Mouse (Mus musculus) lung, postnatal 14 days (tissue): ENCODE measurements around the gene Hs3st3a1.
A peak's percentile ranks its signal among the peaks of the same experiment; 100 is the strongest.

Source experiments
- DNase-seq: peaks from one replicate; pipeline ENCODE4 v3.0.0; 2021

Gene Hs3st3a1

DNA sequence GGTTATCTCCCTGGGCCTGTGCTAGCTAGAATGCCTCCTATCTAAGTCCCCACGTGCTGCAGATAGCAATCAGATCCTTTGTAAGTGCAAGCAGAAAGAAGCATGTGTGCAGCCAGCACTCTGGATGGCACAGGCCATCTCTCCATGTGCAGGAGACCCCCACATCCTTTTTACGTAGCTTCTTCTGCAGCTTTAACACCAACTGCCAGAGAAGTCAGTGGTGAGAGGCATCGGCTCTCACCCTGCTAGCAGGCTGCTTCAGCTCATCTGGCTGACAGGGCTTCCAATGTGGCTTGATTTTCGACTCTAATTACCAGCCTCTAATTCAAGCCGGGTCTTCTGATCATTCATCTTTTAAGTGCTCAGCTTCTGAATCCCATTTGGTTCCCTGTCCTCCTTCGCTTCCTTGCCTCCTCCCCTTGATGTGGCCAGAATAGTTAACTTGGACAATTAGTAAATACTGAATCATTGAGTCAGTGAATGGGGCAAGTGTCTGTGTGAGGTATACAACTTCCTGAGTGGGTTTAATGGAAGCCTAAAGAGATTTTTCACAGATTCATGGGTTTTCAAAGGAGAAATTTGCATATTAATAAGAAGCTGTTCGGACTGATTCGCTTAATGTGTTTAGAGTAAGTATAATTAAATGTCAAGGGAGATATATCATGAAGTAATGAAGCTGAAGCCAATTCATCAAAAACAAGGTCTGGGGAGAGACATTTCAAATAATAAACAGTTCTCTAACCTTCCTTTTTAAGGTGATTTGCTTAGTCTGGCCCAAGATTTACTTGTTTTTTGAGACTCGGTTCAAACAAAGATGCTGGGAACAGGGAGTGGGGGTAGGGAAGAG is 54.7 kb downstream of the Hs3st3a1 start:
- no peak for DNase-seq

GRCm38 (mm10) chr11:64494448-64494847 is 59.3 kb downstream of the Hs3st3a1 start:
- DNase-seq, result no peak

GRCm38 (mm10) chr11:64495935-64496334 is 60.8 kb downstream of the Hs3st3a1 start:
- no peak for DNase-seq

GRCm38 (mm10) chr11:64496677-64497076 is 61.5 kb downstream of the Hs3st3a1 start:
- no peak for DNase-seq

DNA sequence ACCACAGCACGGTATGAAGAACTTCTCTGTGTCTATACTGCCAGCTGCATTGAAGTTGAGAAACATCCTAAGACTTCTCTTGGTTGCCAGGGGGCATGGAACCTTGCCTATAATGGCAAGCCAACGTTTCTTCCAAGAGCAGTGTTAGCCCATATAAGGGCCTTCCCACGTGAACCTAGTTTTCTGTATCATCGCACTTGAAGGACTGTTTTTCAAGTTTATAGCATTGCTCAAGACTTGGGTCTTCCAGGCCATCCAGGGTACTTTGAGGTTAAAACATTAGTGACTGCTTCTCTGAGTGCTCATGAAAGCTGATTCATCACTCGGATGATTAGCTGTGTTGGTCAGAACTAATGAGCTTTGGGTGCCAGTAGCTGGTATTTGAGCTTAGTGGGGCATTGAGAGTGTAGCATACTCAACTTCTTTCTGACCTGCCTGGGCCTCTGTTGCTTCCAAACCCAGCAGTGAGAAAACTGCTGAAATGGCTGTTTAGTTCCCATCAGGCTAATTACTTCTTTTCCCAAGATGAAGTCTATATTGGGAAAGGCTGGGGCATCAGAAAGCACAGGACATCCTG is 65.5 kb downstream of the Hs3st3a1 start:
- DNase-seq, result no peak

GRCm38 (mm10) chr11:64503040-64503439 is 67.9 kb downstream of the Hs3st3a1 start:
- no peak for DNase-seq

GRCm38 (mm10) chr11:64505924-64506323 is 70.8 kb downstream of the Hs3st3a1 start:
- DNase-seq, result no peak

DNA sequence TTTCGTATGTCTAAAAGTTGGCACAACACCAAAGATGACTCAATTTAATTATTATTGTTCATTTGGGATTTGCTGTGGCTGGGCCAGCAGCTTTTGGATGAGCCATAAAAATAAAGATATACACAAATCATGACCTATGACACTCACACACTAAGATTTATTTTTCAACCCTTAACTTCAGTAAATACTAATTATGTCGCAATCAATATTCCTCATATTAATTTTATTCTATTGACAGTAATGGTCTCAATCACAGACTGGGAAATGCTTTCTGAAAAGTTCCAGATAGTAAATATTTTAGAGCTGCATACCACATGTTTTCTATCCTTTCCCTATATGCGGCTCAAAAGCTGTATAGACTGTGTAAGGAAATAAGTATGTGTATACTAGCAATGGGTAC is 71.9 kb downstream of the Hs3st3a1 start:
- no peak for DNase-seq

DNA sequence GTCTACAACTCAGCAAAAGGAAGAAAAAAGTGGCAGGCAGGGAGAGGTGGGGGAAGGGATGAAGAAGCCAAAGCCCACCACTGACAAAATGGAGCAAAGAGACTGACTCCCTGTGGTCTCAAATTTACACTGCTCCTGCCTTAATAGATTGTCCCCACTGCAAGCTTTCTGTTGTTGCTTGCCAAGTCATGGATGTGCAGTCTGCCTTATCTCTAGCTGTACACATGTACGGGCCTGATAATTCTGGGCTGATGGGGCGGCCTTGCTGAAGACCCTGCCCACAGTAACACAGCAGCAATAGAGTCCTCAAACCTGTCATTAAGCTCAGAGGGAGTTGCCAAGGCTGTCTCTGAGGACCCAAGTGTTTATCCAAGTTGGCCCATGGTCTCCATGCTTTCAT is 74.0 kb downstream of the Hs3st3a1 start:
- no peak for DNase-seq

DNA sequence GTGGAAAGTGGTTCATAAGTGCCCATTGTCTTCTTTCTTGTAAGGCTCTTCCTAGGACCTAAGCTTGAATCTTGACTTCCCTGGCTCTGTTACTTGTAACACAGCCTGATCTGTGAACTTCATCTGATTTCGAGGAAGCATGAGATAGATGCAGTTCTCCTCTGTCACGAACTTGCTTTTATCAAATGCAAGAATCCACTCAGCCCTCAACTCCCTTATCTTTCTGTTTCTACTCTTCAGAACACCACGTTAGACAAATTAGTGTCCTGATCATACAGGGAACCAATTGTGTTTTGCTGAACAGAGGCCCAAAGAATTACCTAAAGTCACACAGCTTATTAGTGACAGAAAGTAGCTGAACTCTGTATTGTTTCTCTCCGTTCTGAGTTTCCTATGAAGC is 77.2 kb downstream of the Hs3st3a1 start:
- DNase-seq, result no peak

DNA sequence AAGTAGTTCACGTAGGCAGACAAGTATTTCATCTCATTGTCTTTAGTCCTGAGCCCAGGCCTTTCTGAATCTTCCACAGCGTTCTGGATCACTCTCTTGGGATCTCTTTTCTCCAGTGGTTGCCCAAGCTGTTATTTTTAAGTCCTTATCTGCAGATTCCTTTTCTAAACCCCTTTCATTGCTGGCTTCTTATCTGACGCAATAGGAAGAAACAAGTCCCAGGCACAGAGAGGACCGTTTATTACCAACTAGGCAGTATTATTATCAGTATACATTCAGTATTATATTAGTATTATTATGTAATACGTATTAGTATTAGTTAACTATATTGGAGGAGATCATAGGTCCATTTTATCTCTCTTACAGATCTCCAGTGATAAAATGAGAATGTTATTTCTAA is 78.3 kb downstream of the Hs3st3a1 start:
- no peak for DNase-seq

- no peak for DNase-seq
Measured at GRCm38 (mm10) chr11:64516712-64517589, 81.8 kb downstream of the Hs3st3a1 start.

- no peak for DNase-seq
Measured at GRCm38 (mm10) chr11:64518146-64518841, 83.2 kb downstream of the Hs3st3a1 start.

DNA sequence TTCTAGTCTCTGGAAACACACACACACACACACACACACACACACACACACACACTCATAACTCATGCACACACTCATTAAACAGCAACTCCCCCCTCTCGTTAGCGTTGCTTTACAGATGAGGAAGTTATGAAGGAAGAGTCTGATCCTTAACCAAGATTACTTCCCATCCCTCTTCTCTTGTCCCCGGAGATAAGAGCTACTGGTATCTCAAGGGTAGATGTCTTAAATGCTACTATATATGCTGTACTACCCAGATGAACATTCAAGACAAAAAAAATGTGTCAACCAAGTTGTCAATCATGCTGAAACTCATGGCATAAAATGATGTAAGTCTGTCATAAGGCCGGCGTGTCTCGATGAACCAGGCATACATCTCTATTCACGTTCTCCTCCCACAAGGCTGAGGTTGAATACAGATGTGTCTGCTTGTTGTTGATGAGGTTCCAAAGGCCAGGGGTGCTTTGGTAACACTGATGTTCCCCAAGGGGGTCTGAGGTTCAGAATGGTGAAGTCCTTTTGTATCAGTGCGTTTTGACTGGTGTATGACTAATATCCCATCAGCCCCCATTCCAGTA is 89.0 kb downstream of the Hs3st3a1 start:
- DNase-seq, result no peak

GRCm38 (mm10) chr11:64537230-64537629 is 102.1 kb downstream of the Hs3st3a1 start:
- peak; percentile 51 for DNase-seq

DNA sequence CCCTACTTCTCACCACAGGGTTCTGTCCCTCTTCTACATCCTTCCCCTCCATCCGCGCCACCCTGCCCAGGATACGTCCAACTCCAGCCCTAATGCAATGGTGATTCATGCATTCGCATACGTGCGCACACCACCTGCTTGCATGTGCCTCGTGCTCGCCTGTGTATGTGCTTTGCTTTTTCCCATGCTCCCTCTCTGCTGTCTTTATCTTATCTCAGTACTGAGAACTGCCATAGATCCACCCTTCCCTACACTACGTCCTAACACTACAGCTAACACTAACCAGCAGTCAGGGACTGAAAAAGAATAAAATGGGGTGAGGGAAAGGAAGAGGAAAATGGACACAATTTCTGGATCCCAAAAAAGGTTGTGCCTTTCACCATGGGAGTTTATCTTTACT is 106.7 kb downstream of the Hs3st3a1 start:
- DNase-seq, result no peak

GRCm38 (mm10) chr11:64542335-64542734 is 107.2 kb downstream of the Hs3st3a1 start:
- no peak for DNase-seq

DNA sequence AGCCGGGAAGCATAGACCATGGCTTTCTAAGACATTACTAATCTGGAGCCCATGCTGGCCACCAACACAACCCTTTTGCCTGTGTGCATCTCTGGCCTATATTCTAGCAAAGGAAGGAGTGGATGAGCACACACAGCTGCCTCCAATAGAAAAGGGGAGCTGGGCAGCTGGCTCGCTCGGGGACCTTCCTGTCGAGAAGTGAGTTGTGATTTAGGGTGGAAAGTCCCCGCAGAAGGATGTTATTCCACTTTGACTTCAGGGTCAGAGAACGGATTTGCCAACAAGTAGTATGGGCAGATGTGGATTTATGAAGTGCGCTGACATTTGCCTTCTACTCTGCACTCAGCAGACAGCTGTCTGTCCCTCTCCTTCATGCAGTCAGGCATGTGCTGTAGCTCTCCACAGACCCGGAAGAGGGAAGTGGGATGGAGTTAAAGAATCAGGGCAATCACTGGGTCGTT is 108.1 kb downstream of the Hs3st3a1 start:
- no peak for DNase-seq

DNA sequence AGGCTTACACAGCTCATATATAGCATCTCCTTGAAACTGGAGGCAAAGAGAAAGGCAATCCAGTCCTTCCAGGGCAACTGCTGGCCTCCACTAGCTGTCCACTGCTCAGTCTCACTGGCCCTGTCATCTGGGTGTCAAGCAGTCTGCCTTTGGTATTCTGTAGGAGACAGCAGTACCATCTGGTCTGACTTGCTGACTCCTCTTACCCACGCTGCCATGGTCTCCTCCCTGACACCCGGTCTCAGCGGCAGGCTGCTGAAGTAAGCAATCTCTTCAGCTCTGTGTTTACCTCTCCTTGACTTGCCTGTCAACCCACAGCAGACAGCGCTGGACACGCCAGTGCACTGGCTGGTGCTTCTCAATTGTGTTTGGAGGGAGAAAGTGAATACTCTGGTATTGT is 109.1 kb downstream of the Hs3st3a1 start:
- DNase-seq, result peak; percentile 12

DNA sequence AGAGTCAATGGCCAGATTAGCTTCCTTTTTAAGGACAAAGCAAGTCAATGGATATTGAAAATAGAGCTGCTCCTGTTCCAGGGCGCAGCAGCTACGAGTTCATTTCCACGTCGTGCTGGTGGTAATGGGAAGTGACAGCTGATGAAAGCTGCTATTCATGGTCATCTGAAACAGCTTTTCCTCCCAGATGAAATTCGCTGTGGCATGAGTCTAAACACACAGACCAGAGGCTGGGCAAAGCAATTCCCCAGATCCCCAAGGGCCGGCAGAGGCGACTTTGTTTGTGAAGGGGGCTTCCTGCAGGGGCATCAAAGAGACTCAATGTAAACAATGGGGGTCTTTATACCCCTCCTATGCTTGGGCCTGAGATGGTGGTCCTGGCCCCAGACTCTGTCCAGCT is 114.2 kb downstream of the Hs3st3a1 start:
- DNase-seq, result no peak

DNA sequence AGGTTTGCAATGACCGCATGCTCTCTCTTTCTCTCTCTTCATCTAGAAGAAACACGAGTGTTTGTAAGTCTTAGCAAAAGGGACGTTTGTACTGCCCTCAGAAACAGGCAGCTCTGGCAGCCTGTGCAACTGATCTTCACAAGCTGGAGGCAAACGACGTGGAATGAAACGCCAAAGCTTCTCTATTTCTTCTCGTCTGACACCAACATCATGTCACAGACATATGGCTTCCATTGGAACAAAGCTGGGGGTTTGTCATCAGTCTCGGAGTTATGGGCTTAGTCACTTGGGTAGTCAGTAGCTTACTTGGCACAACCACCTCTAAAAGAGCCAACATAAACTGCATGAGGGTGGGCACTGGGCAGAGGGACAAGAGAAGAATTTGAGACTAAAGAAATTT is 114.8 kb downstream of the Hs3st3a1 start:
- DNase-seq, result no peak

DNA sequence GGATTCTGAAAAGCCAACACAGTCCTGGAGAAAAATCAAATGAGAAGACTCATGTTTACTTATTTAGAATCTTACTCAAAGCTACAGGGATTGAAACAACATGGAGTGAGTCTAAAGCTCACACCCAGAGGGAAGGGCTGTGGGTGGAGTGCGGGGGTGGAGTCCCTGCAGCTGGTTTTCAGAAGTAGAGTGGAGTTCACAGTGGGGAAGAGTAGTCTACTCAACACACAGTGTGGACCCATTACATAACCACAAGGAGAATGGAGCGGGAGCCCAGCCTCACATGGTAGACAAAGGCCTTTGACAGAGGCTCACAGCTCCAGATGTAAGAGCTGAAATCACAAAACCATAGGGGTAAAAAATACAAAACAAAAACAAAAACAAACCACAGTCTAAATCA is 123.2 kb downstream of the Hs3st3a1 start:
- no peak for DNase-seq

DNA sequence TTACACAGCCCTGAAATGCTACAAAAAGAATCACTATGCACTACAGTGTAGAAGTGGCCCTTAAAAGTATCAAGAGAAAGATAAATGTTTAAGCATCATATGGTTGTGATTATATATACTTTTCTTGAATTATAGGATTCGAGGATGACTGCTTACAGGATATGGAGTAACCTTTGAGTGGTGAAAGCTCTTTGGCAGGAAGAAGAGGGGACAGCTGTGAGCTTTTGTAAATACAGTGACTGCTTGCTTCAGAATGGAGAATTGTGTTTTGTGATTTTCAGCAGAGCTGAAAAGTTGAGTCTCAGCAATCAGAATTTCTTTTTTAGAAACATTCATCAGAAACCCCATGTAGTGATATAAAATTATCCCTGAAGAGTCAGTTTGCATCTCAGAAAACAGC is 124.3 kb downstream of the Hs3st3a1 start:
- DNase-seq, result no peak
